Mouse (Mus musculus) ES-Bruce4 (cell line): Measurements from ENCODE around the gene Ptprd. TPM values are rescaled to one million over a fixed set of nuclear protein-coding genes. Genes with fewer than 3 reads are reported as not detected.
"Not testable (repeated sequence)": the region's sequence is repeated elsewhere in the genome, so short reads cannot be mapped to it uniquely, and the experiment has no call there.

Experiments used
- H3K27ac ChIP-seq: 2 replicates; pipeline ENCODE4 v1.5.1; 2012; ENCODE audit warnings: low read length, inconsistent platforms; ENCODE audit not compliant: insufficient read depth
- H3K27me3 ChIP-seq: 2 replicates; pipeline ENCODE4 v1.6.1; 2012; ENCODE audit warnings: mild to moderate bottlenecking, low read length, inconsistent platforms; ENCODE audit not compliant: control insufficient read depth, poor library complexity, insufficient read depth, severe bottlenecking
- H3K36me3 ChIP-seq: 2 replicates; pipeline ENCODE4 v1.6.1; 2012; ENCODE audit warnings: inconsistent platforms, mild to moderate bottlenecking, low read length, moderate library complexity; ENCODE audit not compliant: control insufficient read depth, poor library complexity, insufficient read depth, severe bottlenecking
- H3K4me1 ChIP-seq: one replicate; pipeline ENCODE4 v1.8.1; 2011; ENCODE audit warnings: low read length; ENCODE audit not compliant: control insufficient read depth, insufficient read depth
- H3K4me3 ChIP-seq: 2 replicates; pipeline ENCODE4 v1.5.1; 2011; ENCODE audit warnings: low read depth, mild to moderate bottlenecking, low read length
- H3K9ac ChIP-seq: 2 replicates; pipeline ENCODE4 v1.6.1; 2012; ENCODE audit warnings: low read depth, mild to moderate bottlenecking, inconsistent platforms; ENCODE audit not compliant: poor library complexity, severe bottlenecking
- H3K9me3 ChIP-seq: replicated peaks from 2 replicates; pipeline ENCODE4 v1.6.1; 2012; ENCODE audit warnings: mild to moderate bottlenecking, low read length, inconsistent platforms; ENCODE audit not compliant: control insufficient read depth, poor library complexity, insufficient read depth, severe bottlenecking
- CTCF ChIP-seq: IDR thresholded peaks from one replicate; pipeline ENCODE4 v1.8.1; 2011; ENCODE audit warnings: low read depth, low read length
- EP300 ChIP-seq: IDR thresholded peaks from 2 replicates; pipeline ENCODE4 v1.6.1; 2011; ENCODE audit warnings: low read depth, low read length; ENCODE audit not compliant: insufficient read depth
- POLR2A ChIP-seq: IDR thresholded peaks from one replicate; pipeline ENCODE4 v1.8.1; 2011; ENCODE audit warnings: low read length; ENCODE audit not compliant: insufficient read depth
- polyA plus RNA-seq: library from polyadenylated mRNA; stranded (reverse); fragments of >200 nt; gene quantifications from 2 replicates; pipeline ENCODE4 v1.2.4, GENCODE M21; 2011; ENCODE audit warnings: low read depth; ENCODE audit not compliant: missing spikeins, insufficient read depth, insufficient read length

Ptprd gene
- polyA plus RNA-seq, 1 experiment, result 2.8 TPM

- TF ChIP-seq CTCF, result no peak
- TF ChIP-seq POLR2A, result no peak
- TF ChIP-seq EP300, result no peak
- Histone ChIP-seq H3K9me3 (no peaks in the 10 kb centered on the region), H3K27me3 (no peaks in the 10 kb centered on the region), H3K4me3 (no peak overlapping the region), H3K36me3 (no peaks in the 10 kb centered on the region), H3K4me1 (no peaks in the 10 kb centered on the region), H3K9ac (no peak overlapping the region), H3K27ac (no peak overlapping the region)
Observed at GRCm38 (mm10) chr4:76438068-76438467, 1773.7 kb downstream of the Ptprd start.

- no peaks in the 10 kb centered on the region for H3K4me1 ChIP-seq
- H3K9ac ChIP-seq, result no peak overlapping the region
- TF ChIP-seq EP300 (no peak), CTCF (no peak), POLR2A (no peak)
- H3K36me3 ChIP-seq, result no peaks in the 10 kb centered on the region
- H3K4me3 ChIP-seq, result no peak overlapping the region
- H3K27me3 ChIP-seq, result no peaks in the 10 kb centered on the region
- no peak overlapping the region for H3K27ac ChIP-seq
- no peaks in the 10 kb centered on the region for H3K9me3 ChIP-seq
Observed at GRCm38 (mm10) chr4:76435920-76436319, 1775.8 kb downstream of the Ptprd start.

- Histone ChIP-seq H3K9me3 (no peaks in the 10 kb centered on the region), H3K36me3 (no peaks in the 10 kb centered on the region), H3K9ac (no peak overlapping the region), H3K27me3 (no peaks in the 10 kb centered on the region), H3K27ac (no peak overlapping the region), H3K4me1 (no peaks in the 10 kb centered on the region), H3K4me3 (no peak overlapping the region)
- TF ChIP-seq POLR2A, result no peak
- no peak for TF ChIP-seq EP300
- TF ChIP-seq CTCF, result no peak
Observed at GRCm38 (mm10) chr4:76429769-76430168, 1782.0 kb downstream of the Ptprd start.

- not testable (repeated sequence) for H3K9ac ChIP-seq, H3K27me3 ChIP-seq, H3K4me3 ChIP-seq, H3K36me3 ChIP-seq, H3K27ac ChIP-seq, H3K4me1 ChIP-seq, H3K9me3 ChIP-seq
Observed at GRCm38 (mm10) chr4:76427036-76427435, 1784.7 kb downstream of the Ptprd start.

GRCm38 (mm10) chr4:76425230-76425575 is 1786.6 kb downstream of the Ptprd start:
- Histone ChIP-seq H3K9ac (no peak overlapping the region), H3K36me3 (no peaks in the 10 kb centered on the region), H3K4me3 (no peak overlapping the region), H3K9me3 (no peaks in the 10 kb centered on the region), H3K4me1 (no peaks in the 10 kb centered on the region), H3K27me3 (no peaks in the 10 kb centered on the region), H3K27ac (no peak overlapping the region)
- TF ChIP-seq POLR2A (no peak), EP300 (no peak), CTCF (no peak)

- Histone ChIP-seq H3K4me1 (no peaks in the 10 kb centered on the region), H3K27ac (no peak overlapping the region), H3K27me3 (no peaks in the 10 kb centered on the region), H3K4me3 (no peak overlapping the region), H3K9ac (no peak overlapping the region), H3K9me3 (no peaks in the 10 kb centered on the region), H3K36me3 (no peaks in the 10 kb centered on the region)
- TF ChIP-seq POLR2A, result no peak
- no peak for TF ChIP-seq CTCF
- TF ChIP-seq EP300, result no peak
Observed at GRCm38 (mm10) chr4:76424324-76425229, 1787.2 kb downstream of the Ptprd start.
